Mouse (Mus musculus): ENCODE results near the gene Olfr316. TPM values are rescaled to one million over a fixed set of nuclear protein-coding genes. Genes with fewer than 3 reads are reported as not detected.
"Not testable (repeated sequence)": the region's sequence is repeated elsewhere in the genome, so short reads cannot be mapped to it uniquely, and the experiment has no call there.

Olfr316 gene
- polyA plus RNA-seq (2012; rRNA removed), result not detected in 2 replicates

GRCm38 (mm10) chr11:58752434-58752833, at the start of gene Olfr316:
Gene Olfr316 (plus strand): TSS chr11:58752734.
- DNase-seq (ENCODE audit: low spot score), result no peak

- no peak for DNase-seq (ENCODE audit: low spot score)
Measured at GRCm38 (mm10) chr11:58709086-58709485, 43.4 kb upstream of the Olfr316 start.

GRCm38 (mm10) chr11:58717723-58718122, 34.8 kb upstream of the Olfr316 start:
- not testable (repeated sequence) for DNase-seq (ENCODE audit: low spot score)

GRCm38 (mm10) chr11:58719701-58720100, 32.8 kb upstream of the Olfr316 start:
- DNase-seq (ENCODE audit: low spot score), result no peak

- DNase-seq (ENCODE audit: low spot score), result no peak
Measured at GRCm38 (mm10) chr11:58723914-58724313, 28.6 kb upstream of the Olfr316 start, which contains the start of gene Olfr318. Gene Olfr318 (minus strand): TSS chr11:58724014.

- DNase-seq (ENCODE audit: low spot score), result not testable (repeated sequence)
Measured at GRCm38 (mm10) chr11:58727896-58728650, 24.5 kb upstream of the Olfr316 start.

GRCm38 (mm10) chr11:58733372-58733771, 19.2 kb upstream of the Olfr316 start:
- DNase-seq (ENCODE audit: low spot score), result no peak

- DNase-seq (ENCODE audit: low spot score), result no peak
Measured at GRCm38 (mm10) chr11:58738792-58739262, 13.7 kb upstream of the Olfr316 start, which contains the start of gene Olfr317. Gene Olfr317 (minus strand): TSS chr11:58739212.

GRCm38 (mm10) chr11:58751096-58751495, 1.4 kb upstream of the Olfr316 start:
- DNase-seq (ENCODE audit: low spot score), result not testable (repeated sequence)

- DNase-seq (ENCODE audit: low spot score), result no peak
Measured at GRCm38 (mm10) chr11:58772888-58773287, 20.4 kb downstream of the Olfr316 start, which contains the start of gene Olfr315. Gene Olfr315 (plus strand): TSS chr11:58773188.

GRCm38 (mm10) chr11:58782480-58783089, 30.1 kb downstream of the Olfr316 start, which contains the start of gene Olfr314:
Gene Olfr314 (plus strand): TSS chr11:58782952.
- no peak for DNase-seq (ENCODE audit: low spot score)

- DNase-seq (ENCODE audit: low spot score), result no peak
Measured at GRCm38 (mm10) chr11:58784182-58784581, 31.6 kb downstream of the Olfr316 start.

- DNase-seq (ENCODE audit: low spot score), result no peak
Measured at GRCm38 (mm10) chr11:58787651-58788050, 35.1 kb downstream of the Olfr316 start.

GRCm38 (mm10) chr11:58788346-58788745, 35.8 kb downstream of the Olfr316 start:
- DNase-seq (ENCODE audit: low spot score), result no peak

GRCm38 (mm10) chr11:58789532-58789931, 37.0 kb downstream of the Olfr316 start:
- no peak for DNase-seq (ENCODE audit: low spot score)

GRCm38 (mm10) chr11:58790053-58790452, 37.5 kb downstream of the Olfr316 start:
- DNase-seq (ENCODE audit: low spot score), result no peak

GRCm38 (mm10) chr11:58790646-58791045, 38.1 kb downstream of the Olfr316 start:
- no peak for DNase-seq (ENCODE audit: low spot score)

GRCm38 (mm10) chr11:58795856-58796255, 43.3 kb downstream of the Olfr316 start:
- DNase-seq (ENCODE audit: low spot score), result no peak

- DNase-seq (ENCODE audit: low spot score), result no peak
Measured at GRCm38 (mm10) chr11:58796850-58797249, 44.3 kb downstream of the Olfr316 start.

GRCm38 (mm10) chr11:58799747-58800146, 47.2 kb downstream of the Olfr316 start:
- no peak for DNase-seq (ENCODE audit: low spot score)

- DNase-seq (ENCODE audit: low spot score), result no peak
Measured at GRCm38 (mm10) chr11:58801558-58802228, 49.2 kb downstream of the Olfr316 start, which contains the start of gene Fam183b. Gene Fam183b (minus strand): TSS chr11:58801960.

GRCm38 (mm10) chr11:58803871-58804270, 51.3 kb downstream of the Olfr316 start:
- no peak for DNase-seq (ENCODE audit: low spot score)
